Comparison of ENCODE assay signal across 1 mouse cellular context in genomic region chr11:54351704-54352103, GRCm38 (mm10).
TF ChIP-seq lines count a peak whose summit lies in the region.

No protein-coding gene starts in this region.

TF ChIP-seq in MEL, 35 proteins besides CTCF, POLR2A, EP300 and RAD21 (continued from another document):
- TF ChIP-seq MAFK (IDR thresholded peaks at IDR 0.05; ENCODE audit: borderline replicate concordance, low read depth, low read length) (no peak), POLR2AphosphoS5 (IDR thresholded peaks at IDR 0.05; ENCODE audit: borderline replicate concordance, low read depth, low read length) (no peak), ZC3H11A (IDR thresholded peaks at IDR 0.05; ENCODE audit: low read depth, low read length) (no peak), USF2 (IDR thresholded peaks at IDR 0.05; ENCODE audit: borderline replicate concordance in 1 of 2, insufficient read depth in 1 of 2, low read depth in 1 of 2, low read length in 2 of 2) (no peak), SIN3A (IDR thresholded peaks at IDR 0.05; ENCODE audit: low read length) (no peak), POLR2AphosphoS2 (IDR thresholded peaks at IDR 0.05; ENCODE audit: low read length) (no peak)
TF ChIP-seq in MEL: peak in this region for 0.
